Mouse (Mus musculus) testis, postnatal 14 days (tissue): ENCODE measurements around the gene Gm21746.
"Not testable (repeated sequence)": the region's sequence is repeated elsewhere in the genome, so short reads cannot be mapped to it uniquely, and the experiment has no call there.

Experiments used
- DNase-seq: peaks from one replicate; pipeline ENCODE4 v3.0.0; 2021; ENCODE audit warnings: low spot score

The Gm21746 gene

GRCm38 (mm10) chrY:6237895-6238294 lies at the start of gene Gm21746:
Gene Gm21746 (minus strand): TSS chrY:6237995.
- not testable (repeated sequence) for DNase-seq

GRCm38 (mm10) chrY:6266798-6267197 lies 29.0 kb upstream of the Gm21746 start, which contains the start of gene Gm20873:
Gene Gm20873 (plus strand): TSS chrY:6267098.
- DNase-seq = not testable (repeated sequence)
